In the genomic region with DNA sequence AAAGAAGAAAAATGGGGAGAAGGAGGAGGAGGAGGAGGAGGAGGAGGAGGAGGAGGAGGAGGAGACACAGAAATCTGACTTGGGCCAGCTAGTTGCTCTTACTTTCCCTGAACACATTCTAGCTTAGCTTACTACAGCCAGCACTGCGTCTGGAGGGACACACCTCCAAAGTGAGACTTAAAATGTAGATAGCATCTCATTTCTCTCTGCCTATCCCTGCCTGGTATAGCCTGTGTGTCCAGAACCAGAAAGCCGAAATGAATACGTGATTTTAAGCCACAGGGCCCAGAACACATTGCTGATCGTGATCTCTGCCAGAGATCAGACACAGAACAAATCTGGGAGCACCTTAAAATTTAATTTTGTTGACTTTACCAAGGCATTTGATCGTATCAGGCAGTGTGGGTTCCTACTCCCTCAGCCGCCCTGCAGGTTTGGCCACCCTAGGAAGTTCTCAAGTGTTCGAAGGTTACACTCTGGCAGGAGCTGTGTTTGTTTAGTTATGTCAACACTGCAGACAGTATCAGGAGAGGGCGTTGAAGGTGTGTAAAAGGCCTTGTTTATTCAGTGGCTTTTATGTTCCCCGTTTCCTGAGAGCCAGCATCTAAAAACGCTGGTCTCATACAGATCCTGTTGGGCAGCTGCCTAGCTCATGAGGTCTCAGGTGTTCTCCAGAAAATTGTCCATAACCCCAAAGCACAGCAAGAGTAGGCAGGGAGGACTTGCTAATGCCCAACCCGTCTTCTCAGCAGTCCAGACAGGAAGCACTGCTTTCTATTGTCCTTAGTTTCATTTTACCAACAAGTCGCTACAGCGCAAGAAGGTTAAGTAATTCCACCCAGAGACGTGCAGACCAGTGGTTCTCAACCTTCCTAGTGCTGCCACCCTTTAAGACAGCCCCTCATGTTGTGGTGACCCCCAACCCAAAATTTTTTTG, we compare ENCODE assay signal across 10 mouse cellular contexts. TPM values are rescaled to one million over a fixed set of nuclear protein-coding genes. Genes with fewer than 3 reads are reported as not detected.
DNase-seq lines count a peak whose midpoint lies in the region; ATAC-seq and TF ChIP-seq lines count a peak whose summit lies in the region.
"Had no signal": no experiment of that assay in that cellular context is flagged by ENCODE, and none has a peak within 500 bp of the region (broad histone marks: within the 10 kb centered on the region; RNA-seq: fewer than 3 reads in every experiment).

No protein-coding gene starts in this region.

- H3K4me3 ChIP-seq in liver, embryonic 15.5 days (replicated peaks) = 0 out of 2 replicates have a peak overlapping the region, but pooled peaks have one; percentile 4
- peak overlapping the region; percentile 12; the same call in 1 of the 2 replicates for H3K4me3 ChIP-seq in small intestine, adult 2 months (ENCODE audit: low read depth, low read length)

- H3K9me3 ChIP-seq in liver, embryonic 15.5 days (replicated peaks) = no peaks in the 10 kb centered on the region

- peak overlapping the region; percentile 70 for H3K27ac ChIP-seq in liver, embryonic 15.5 days (replicated peaks)
- peak overlapping the region; percentile 85 for H3K27ac ChIP-seq in small intestine, adult 2 months (ENCODE audit: insufficient read depth, low read depth, low read length)

- intact Hi-C loops in gastrocnemius, postnatal 36 days (cut with DNase I) = no loop called here

- H3K9ac ChIP-seq in liver, embryonic 15.5 days = no peak overlapping the region

- WGBS in liver, embryonic 15.5 days (ENCODE audit: insufficient replicate concordance) = 29% methylated on average over 14 of the region's 14 CpGs
- 13% methylated on average over 14 of the region's 14 CpGs for WGBS in small intestine, adult 2 months

- no peak; the same call in 1 of the 2 replicates for TF ChIP-seq POLR2A in small intestine, adult 2 months (IDR thresholded peaks at IDR 0.05; ENCODE audit: low read depth, low read length)

- no peaks in the 10 kb centered on the region; the same call in 1 of the 2 replicates for H3K4me1 ChIP-seq in liver, embryonic 15.5 days (replicated peaks)
- peaks cover 8% of the 10 kb centered on the region; the same call in 1 of the 2 replicates for H3K4me1 ChIP-seq in small intestine, adult 2 months (ENCODE audit: control insufficient read depth, insufficient read depth, insufficient read length, low read length)

- TF ChIP-seq CTCF in small intestine, adult 2 months (IDR thresholded peaks at IDR 0.05; ENCODE audit: extremely low read depth, insufficient read length, insufficient replicate concordance, low read depth, low read length) = no peak

- peak; percentile 64 to 65; a peak in 3 of 4 replicates for ATAC-seq in hematopoietic stem cell, adult 5-6 weeks (replicated peaks in 1 of 2; ENCODE audit: insufficient read depth in 1 of 2, low FRiP score in 2 of 2, low TSS enrichment in 1 of 2, low read depth in 1 of 2, poor library complexity in 2 of 2, severe bottlenecking in 2 of 2)
- ATAC-seq in liver, embryonic 15.5 days (ENCODE audit: insufficient read depth) = peak; percentile 85

- no peaks in the 10 kb centered on the region for H3K36me3 ChIP-seq in liver, embryonic 15.5 days (replicated peaks)
- no peaks in the 10 kb centered on the region for H3K36me3 ChIP-seq in small intestine, adult 2 months (ENCODE audit: control insufficient read depth, insufficient read depth, low read length)

- H3K27me3 ChIP-seq in liver, embryonic 15.5 days = no peaks in the 10 kb centered on the region
- no peaks in the 10 kb centered on the region for H3K27me3 ChIP-seq in small intestine, adult 2 months (ENCODE audit: control insufficient read depth, insufficient read depth, low read length)

- peak overlapping the region; percentile 35 for H3K4me2 ChIP-seq in liver, embryonic 15.5 days

- peak; percentile 9 for DNase-seq in embryo, embryonic 9.5 days (ENCODE audit: extremely low spot score)
- no peak for DNase-seq in embryo, embryonic 10 days (ENCODE audit: low spot score)
- DNase-seq in testis, postnatal 10 days (ENCODE audit: low spot score) = no peak
- DNase-seq in thymus, postnatal 36 days = no peak
- no peak for DNase-seq in gastrocnemius, postnatal 36 days
- DNase-seq: cerebellum, postnatal 10 days; gastrocnemius, postnatal 10 days had no signal

RNA-seq across cellular contexts. Expression of gene Kdelc2, which starts 27.3 kb away (rescaled TPM):
- total RNA-seq in hematopoietic stem cell, adult 5-6 weeks (2017) = 14.1 and 18.0 TPM in 2 replicates
- polyA plus RNA-seq in liver, embryonic 15.5 days (2015; fragmentation: Nextera tagmentation; extraction: Ambion mirVana) = 4.1 and 5.1 TPM in 2 replicates
- 1.5 and 2.6 TPM in 2 replicates for polyA plus RNA-seq in small intestine, adult 2 months (2012; rRNA removed)
- total RNA-seq in gastrocnemius, postnatal 36 days (2021) = 1 to 10 TPM; 4.2 to 4.8 TPM

RNA-seq across cellular contexts. Expression of gene 4930550C14Rik, which starts 45.6 kb away (rescaled TPM):
- 1.3 and 2.5 TPM in 2 replicates for total RNA-seq in hematopoietic stem cell, adult 5-6 weeks (2017)
- 0.66 and 0.88 TPM in 2 replicates for polyA plus RNA-seq in liver, embryonic 15.5 days (2015; fragmentation: Nextera tagmentation; extraction: Ambion mirVana)
- polyA plus RNA-seq in small intestine, adult 2 months (2012; rRNA removed) = not detected in 2 replicates
- not detected for total RNA-seq in gastrocnemius, postnatal 36 days (2021)

RNA-seq across cellular contexts. Expression of gene Exph5, which starts 55.0 kb away (rescaled TPM):
- total RNA-seq in hematopoietic stem cell, adult 5-6 weeks (2017) = 0.55 and 1.7 TPM in 2 replicates
- 0.35 and 0.47 TPM in 2 replicates for polyA plus RNA-seq in liver, embryonic 15.5 days (2015; fragmentation: Nextera tagmentation; extraction: Ambion mirVana)
- polyA plus RNA-seq in small intestine, adult 2 months (2012; rRNA removed) = 1.3 and 2.6 TPM in 2 replicates
- total RNA-seq in gastrocnemius, postnatal 36 days (2021) = 1 to 10 TPM in 1 of 2 experiments, under 1 TPM in 1; 0.42 to 1.6 TPM
